Mouse (Mus musculus) hindbrain, embryonic 16.5 days (tissue): ENCODE results near the gene Prdm5. TPM values are rescaled to one million over a fixed set of nuclear protein-coding genes. Genes with fewer than 3 reads are reported as not detected.

Source experiments
- ATAC-seq: fragments of 200-750 bp; cut with Nextera tagmentation; 2 replicates; pipeline ENCODE4 v1.8.0; 2017; ENCODE audit warnings: moderate TSS enrichment, moderate library complexity
- H3K27ac ChIP-seq: fragments of 300-500 bp; sonication (generic); 2 replicates; pipeline ENCODE4 v1.5.1; 2014; ENCODE audit warnings: low read depth, mild to moderate bottlenecking, control low read depth, low read length, moderate library complexity
- H3K27me3 ChIP-seq: fragments of 300-500 bp; sonication (generic); replicated peaks from 2 replicates; pipeline ENCODE4 v1.6.1; 2014; ENCODE audit warnings: low read length; ENCODE audit not compliant: control insufficient read depth, insufficient read depth
- H3K36me3 ChIP-seq: fragments of 300-500 bp; sonication (generic); 2 replicates; pipeline ENCODE4 v1.6.1; 2014; ENCODE audit warnings: mild to moderate bottlenecking, low read length, moderate library complexity, mixed read lengths; ENCODE audit not compliant: control insufficient read depth, insufficient read depth
- H3K4me1 ChIP-seq: fragments of 300-500 bp; sonication (generic); 2 replicates; pipeline ENCODE4 v1.6.1; 2014; ENCODE audit warnings: low read depth, low read length; ENCODE audit not compliant: control insufficient read depth, insufficient read depth
- H3K4me2 ChIP-seq: fragments of 300-500 bp; sonication (generic); 2 replicates; pipeline ENCODE4 v1.6.1; 2014; ENCODE audit warnings: mild to moderate bottlenecking, low read length, control low read depth, moderate library complexity
- H3K4me3 ChIP-seq: fragments of 300-500 bp; sonication (generic); 2 replicates; pipeline ENCODE4 v1.5.1; 2014; ENCODE audit warnings: mild to moderate bottlenecking, low read length, control low read depth, moderate library complexity
- H3K9ac ChIP-seq: fragments of 300-500 bp; sonication (generic); 2 replicates; pipeline ENCODE4 v1.6.1; 2014; ENCODE audit warnings: low read depth, mild to moderate bottlenecking, control low read depth, low read length, moderate library complexity
- H3K9me3 ChIP-seq: fragments of 300-500 bp; sonication (generic); 2 replicates; pipeline ENCODE4 v1.6.1; 2014; ENCODE audit warnings: mild to moderate bottlenecking, low read length, moderate library complexity; ENCODE audit not compliant: control insufficient read depth
- WGBS: fragments of 180-500 bp; shearing (Covaris S2); extraction: QIAGEN DNeasy Blood & Tissue Kit; methylation state at CpG from one replicate; pipeline ENCODE4 v1.1.7; 2014; 5-methylcytosine and 5-hydroxymethylcytosine counted together
- polyA plus RNA-seq: library from polyadenylated mRNA; unstranded; fragments of >200 nt; fragmentation: Nextera tagmentation; extraction: Ambion mirVana; gene quantifications from 2 replicates; pipeline ENCODE4 v1.2.1, GENCODE M21; 2015

The Prdm5 gene
- 6.7 and 7.1 TPM in 2 replicates for polyA plus RNA-seq

GRCm38 (mm10) chr6:65778861-65779688, at the start of gene Prdm5:
Prdm5 (plus strand) TSS chr6:65778988.
- H3K36me3 ChIP-seq, result no peaks in the 10 kb centered on the region
- peak within 1 kb of the TSS; percentile 74 for H3K9ac ChIP-seq
- 4% methylated on average over 51 of the region's 56 CpGs for WGBS
- H3K9me3 ChIP-seq, result no peaks in the 10 kb centered on the region
- H3K27me3 ChIP-seq, result no peaks in the 10 kb centered on the region
- H3K4me2 ChIP-seq, result peak within 1 kb of the TSS; percentile 94
- peak within 1 kb of the TSS; percentile 76 for H3K27ac ChIP-seq
- peak; percentile 95 for ATAC-seq
- peaks cover 8% of the 10 kb centered on the region for H3K4me1 ChIP-seq
- H3K4me3 ChIP-seq, result peak within 1 kb of the TSS; percentile 55

GRCm38 (mm10) chr6:65739442-65739841, 39.3 kb upstream of the Prdm5 start:
- Histone ChIP-seq H3K27ac (no peak overlapping the region), H3K4me3 (no peak overlapping the region), H3K4me2 (no peak overlapping the region), H3K36me3 (no peaks in the 10 kb centered on the region), H3K9ac (no peak overlapping the region), H3K9me3 (no peaks in the 10 kb centered on the region), H3K4me1 (no peaks in the 10 kb centered on the region), H3K27me3 (no peaks in the 10 kb centered on the region)
- 49% methylated on average over 8 of the region's 8 CpGs for WGBS
- no peak for ATAC-seq

GRCm38 (mm10) chr6:65743144-65743870, 35.5 kb upstream of the Prdm5 start:
- Histone ChIP-seq H3K36me3 (no peaks in the 10 kb centered on the region), H3K27me3 (no peaks in the 10 kb centered on the region), H3K4me2 (no peak overlapping the region), H3K9me3 (no peaks in the 10 kb centered on the region), H3K4me3 (no peak overlapping the region), H3K9ac (no peak overlapping the region), H3K27ac (no peak overlapping the region), H3K4me1 (no peaks in the 10 kb centered on the region)
- WGBS, result 20% methylated on average over 1 of the region's 1 CpGs
- no peak for ATAC-seq

GRCm38 (mm10) chr6:65743871-65744202, 35.0 kb upstream of the Prdm5 start:
- Histone ChIP-seq H3K4me1 (no peaks in the 10 kb centered on the region), H3K4me2 (no peak overlapping the region), H3K9ac (no peak overlapping the region), H3K9me3 (no peaks in the 10 kb centered on the region), H3K27me3 (no peaks in the 10 kb centered on the region), H3K4me3 (no peak overlapping the region), H3K36me3 (no peaks in the 10 kb centered on the region), H3K27ac (no peak overlapping the region)
- ATAC-seq, result no peak

GRCm38 (mm10) chr6:65758214-65758613, 20.6 kb upstream of the Prdm5 start:
- no peak overlapping the region for H3K27ac ChIP-seq
- H3K9ac ChIP-seq, result no peak overlapping the region
- H3K4me1 ChIP-seq, result no peaks in the 10 kb centered on the region
- WGBS, result 66% methylated on average over 7 of the region's 7 CpGs
- H3K36me3 ChIP-seq, result no peaks in the 10 kb centered on the region
- no peak for ATAC-seq
- no peaks in the 10 kb centered on the region for H3K9me3 ChIP-seq
- H3K4me2 ChIP-seq, result no peak overlapping the region
- no peak overlapping the region for H3K4me3 ChIP-seq
- H3K27me3 ChIP-seq, result no peaks in the 10 kb centered on the region

- H3K9ac ChIP-seq, result no peak overlapping the region
- H3K4me1 ChIP-seq, result no peaks in the 10 kb centered on the region
- no peaks in the 10 kb centered on the region for H3K9me3 ChIP-seq
- no peak overlapping the region for H3K27ac ChIP-seq
- no peak for ATAC-seq
- H3K4me2 ChIP-seq, result no peak overlapping the region
- no peaks in the 10 kb centered on the region for H3K27me3 ChIP-seq
- 88% methylated on average over 5 of the region's 5 CpGs for WGBS
- no peaks in the 10 kb centered on the region for H3K36me3 ChIP-seq
- H3K4me3 ChIP-seq, result no peak overlapping the region
Measured at GRCm38 (mm10) chr6:65759174-65759573, 19.6 kb upstream of the Prdm5 start.

- WGBS, result 95% methylated on average over 3 of the region's 3 CpGs
- Histone ChIP-seq H3K4me2 (no peak overlapping the region), H3K9ac (no peak overlapping the region), H3K27ac (no peak overlapping the region), H3K9me3 (no peaks in the 10 kb centered on the region), H3K36me3 (no peaks in the 10 kb centered on the region), H3K27me3 (no peaks in the 10 kb centered on the region), H3K4me1 (no peaks in the 10 kb centered on the region), H3K4me3 (no peak overlapping the region)
- ATAC-seq, result no peak
Measured at GRCm38 (mm10) chr6:65760073-65760472, 18.7 kb upstream of the Prdm5 start.

- Histone ChIP-seq H3K4me2 (no peak overlapping the region), H3K4me3 (no peak overlapping the region), H3K27me3 (no peaks in the 10 kb centered on the region), H3K36me3 (no peaks in the 10 kb centered on the region), H3K9ac (no peak overlapping the region), H3K4me1 (no peaks in the 10 kb centered on the region), H3K9me3 (no peaks in the 10 kb centered on the region), H3K27ac (no peak overlapping the region)
- WGBS, result 73% methylated on average over 2 of the region's 2 CpGs
- ATAC-seq, result no peak
Measured at GRCm38 (mm10) chr6:65764459-65764858, 14.3 kb upstream of the Prdm5 start.

- Histone ChIP-seq H3K9ac (no peak overlapping the region), H3K4me2 (0 out of 2 replicates have a peak overlapping the region, but pooled peaks have one; percentile 8), H3K27ac (no peak overlapping the region), H3K4me1 (no peaks in the 10 kb centered on the region), H3K4me3 (no peak overlapping the region), H3K27me3 (no peaks in the 10 kb centered on the region), H3K9me3 (no peaks in the 10 kb centered on the region), H3K36me3 (no peaks in the 10 kb centered on the region)
- WGBS, result 13% methylated on average over 8 of the region's 8 CpGs
- peak; percentile 84 for ATAC-seq
Measured at GRCm38 (mm10) chr6:65765057-65765456, 13.7 kb upstream of the Prdm5 start.
